ENCODE assay signal across 10 mouse cellular contexts in genomic region chr12:112309781-112310180, GRCm38 (mm10).
DNase-seq lines count a peak whose midpoint lies in the region; ATAC-seq and TF ChIP-seq lines count a peak whose summit lies in the region.
"Had no signal": no experiment of that assay in that cellular context is flagged by ENCODE, and none has a peak within 500 bp of the region (broad histone marks: within the 10 kb centered on the region; RNA-seq: fewer than 3 reads in every experiment).

No protein-coding gene starts in this region.

- TF ChIP-seq EP300 in liver, embryonic 14.5 days (IDR thresholded peaks at IDR 0.05; ENCODE audit: low read depth): no peak

- H3K4me3 ChIP-seq in liver, embryonic 14.5 days (ENCODE audit: insufficient read depth in 1 of 2, low read depth in 2 of 2, low read length in 2 of 2): no peak overlapping the region
- H3K4me3 ChIP-seq in liver, embryonic 12.5 days: no peak overlapping the region
- no peak overlapping the region for H3K4me3 ChIP-seq in neural tube, embryonic 15.5 days (replicated peaks)
- no peak overlapping the region for H3K4me3 ChIP-seq in midbrain, embryonic 14.5 days (replicated peaks; ENCODE audit: low read depth, low read length)
- H3K4me3 ChIP-seq: midbrain, embryonic 10.5 days had no signal

- H3K27me3 ChIP-seq in liver, embryonic 14.5 days (ENCODE audit: control insufficient read depth, insufficient read depth, low read length): no peaks in the 10 kb centered on the region
- peaks cover 8% of the 10 kb centered on the region; the same call in 1 of the 2 replicates for H3K27me3 ChIP-seq in liver, embryonic 12.5 days (replicated peaks)
- H3K27me3 ChIP-seq in neural tube, embryonic 15.5 days (replicated peaks): no peaks in the 10 kb centered on the region
- no peaks in the 10 kb centered on the region for H3K27me3 ChIP-seq in midbrain, embryonic 14.5 days (ENCODE audit: control insufficient read depth, insufficient read depth, low read length)

- H3K4me1 ChIP-seq in liver, embryonic 14.5 days (replicated peaks; ENCODE audit: control insufficient read depth in 2 of 2, insufficient read depth in 2 of 2, low read length in 1 of 2): no peaks in the 10 kb centered on the region
- no peaks in the 10 kb centered on the region for H3K4me1 ChIP-seq in liver, embryonic 12.5 days
- H3K4me1 ChIP-seq in neural tube, embryonic 15.5 days: peaks cover 17% of the 10 kb centered on the region
- H3K4me1 ChIP-seq in midbrain, embryonic 14.5 days (ENCODE audit: control insufficient read depth, insufficient read depth, low read length): peaks cover 16% of the 10 kb centered on the region

- peak; percentile 62 for TF ChIP-seq CTCF in liver, embryonic 14.5 days (IDR thresholded peaks at IDR 0.05; ENCODE audit: low read depth)

- no peaks in the 10 kb centered on the region for H3K9me3 ChIP-seq in liver, embryonic 14.5 days (ENCODE audit: control insufficient read depth, low read length)
- no peaks in the 10 kb centered on the region for H3K9me3 ChIP-seq in liver, embryonic 12.5 days (replicated peaks)
- H3K9me3 ChIP-seq in neural tube, embryonic 15.5 days (replicated peaks): no peaks in the 10 kb centered on the region
- H3K9me3 ChIP-seq in midbrain, embryonic 14.5 days (ENCODE audit: control insufficient read depth, low read length): no peaks in the 10 kb centered on the region

- no peak overlapping the region for H3K4me2 ChIP-seq in liver, embryonic 14.5 days (ENCODE audit: low read depth)
- no peak overlapping the region for H3K4me2 ChIP-seq in liver, embryonic 12.5 days
- H3K4me2 ChIP-seq in neural tube, embryonic 15.5 days: no peak overlapping the region
- no peak overlapping the region for H3K4me2 ChIP-seq in midbrain, embryonic 14.5 days (ENCODE audit: low read length)

- peak; percentile 54 to 66 for DNase-seq in cerebellum, postnatal 10 days
- no peak for DNase-seq in cerebellum, adult 9-11 months
- no peak for DNase-seq in liver, embryonic 14.5 days (ENCODE audit: low read depth in 3 of 3, low spot score in 3 of 3)
- DNase-seq in kidney, adult 18-20 months: peak; percentile 63
- DNase-seq in midbrain, embryonic 14.5 days: no peak
- no peak for DNase-seq in heart, adult 11 months
- DNase-seq: right cerebral cortex, postnatal 14 days had no signal

- no peaks in the 10 kb centered on the region for H3K36me3 ChIP-seq in liver, embryonic 14.5 days (replicated peaks; ENCODE audit: control insufficient read depth, insufficient read depth, low read depth)
- H3K36me3 ChIP-seq in liver, embryonic 12.5 days: no peaks in the 10 kb centered on the region
- no peaks in the 10 kb centered on the region for H3K36me3 ChIP-seq in neural tube, embryonic 15.5 days
- no peaks in the 10 kb centered on the region for H3K36me3 ChIP-seq in midbrain, embryonic 14.5 days (ENCODE audit: control insufficient read depth, insufficient read depth, low read length)
- H3K36me3 ChIP-seq: midbrain, embryonic 10.5 days had no signal

- H3K9ac ChIP-seq in liver, embryonic 14.5 days (replicated peaks): no peak overlapping the region
- H3K9ac ChIP-seq in liver, embryonic 12.5 days: no peak overlapping the region
- H3K9ac ChIP-seq in neural tube, embryonic 15.5 days (replicated peaks): no peak overlapping the region
- no peak overlapping the region for H3K9ac ChIP-seq in midbrain, embryonic 14.5 days (replicated peaks; ENCODE audit: low read length)

- no peak for ATAC-seq in liver, embryonic 14.5 days (ENCODE audit: insufficient read depth)
- no peak for ATAC-seq in liver, embryonic 12.5 days
- ATAC-seq in neural tube, embryonic 15.5 days (ENCODE audit: low FRiP score): peak; percentile 48; the same call in 1 of the 2 replicates
- no peak for ATAC-seq in midbrain, embryonic 14.5 days (ENCODE audit: low FRiP score, low TSS enrichment)

- H3K27ac ChIP-seq in liver, embryonic 14.5 days: no peak overlapping the region
- H3K27ac ChIP-seq in liver, embryonic 12.5 days: no peak overlapping the region
- no peak overlapping the region for H3K27ac ChIP-seq in neural tube, embryonic 15.5 days (replicated peaks)
- no peak overlapping the region for H3K27ac ChIP-seq in midbrain, embryonic 14.5 days (replicated peaks; ENCODE audit: low read depth, low read length)

- WGBS in liver, embryonic 14.5 days (ENCODE audit: insufficient replicate concordance): 89% methylated on average over 10 of the region's 10 CpGs
- 86% methylated on average over 10 of the region's 10 CpGs for WGBS in liver, embryonic 12.5 days (ENCODE audit: insufficient replicate concordance)
- WGBS in neural tube, embryonic 15.5 days: 42% methylated on average over 10 of the region's 10 CpGs
- WGBS in midbrain, embryonic 14.5 days: 89% methylated on average over 10 of the region's 10 CpGs

Comparison
In these comparisons a context has a peak if more than half of its experiments do, and no peak if none do; other contexts are left out.
1. DNase-seq: peak in cerebellum, postnatal 10 days (2 of 2) and kidney, adult 18-20 months (single experiment); none in cerebellum, adult 9-11 months (single experiment), liver, embryonic 14.5 days (0 of 3), midbrain, embryonic 14.5 days (single experiment) and heart, adult 11 months (single experiment).